In genomic region chr11:113648152-113648551, GRCm38 (mm10) we compare ENCODE assay signal across 8 mouse cellular contexts. TPM values are rescaled to one million over a fixed set of nuclear protein-coding genes. Genes with fewer than 3 reads are reported as not detected.
DNase-seq lines count a peak whose midpoint lies in the region; ATAC-seq and TF ChIP-seq lines count a peak whose summit lies in the region.

No protein-coding gene starts in this region.

- no peak for TF ChIP-seq EP300 in ES-Bruce4 (IDR thresholded peaks at IDR 0.05; ENCODE audit: insufficient read depth, low read depth, low read length)
- no peak for TF ChIP-seq EP300 in heart, postnatal 0 days (IDR thresholded peaks at IDR 0.05; ENCODE audit: low read depth)

- H3K36me3 ChIP-seq in ES-Bruce4 (ENCODE audit: control insufficient read depth, insufficient read depth, low read length, poor library complexity, severe bottlenecking), result no peaks in the 10 kb centered on the region
- peaks cover 23% of the 10 kb centered on the region for H3K36me3 ChIP-seq in erythroblast, embryonic 14.5 days (ENCODE audit: control insufficient read depth)
- H3K36me3 ChIP-seq in heart, postnatal 0 days (replicated peaks; ENCODE audit: control insufficient read depth, insufficient read depth, low read length), result peaks cover 14% of the 10 kb centered on the region
- H3K36me3 ChIP-seq in lung, embryonic 16.5 days (ENCODE audit: control insufficient read depth, insufficient read depth, low read length), result peaks cover 8% of the 10 kb centered on the region

- H3K4me1 ChIP-seq in ES-Bruce4 (ENCODE audit: control insufficient read depth, insufficient read depth, low read length), result peaks cover 4% of the 10 kb centered on the region
- H3K4me1 ChIP-seq in erythroblast, embryonic 14.5 days (ENCODE audit: control insufficient read depth), result peaks cover 44% of the 10 kb centered on the region
- H3K4me1 ChIP-seq in heart, postnatal 0 days (ENCODE audit: control insufficient read depth, insufficient read depth), result peaks cover 7% of the 10 kb centered on the region; the same call in 1 of the 2 replicates
- peaks cover 16% of the 10 kb centered on the region for H3K4me1 ChIP-seq in lung, embryonic 16.5 days (replicated peaks; ENCODE audit: control insufficient read depth, insufficient read depth, low read length)

- H3K4me3 ChIP-seq in ES-Bruce4 (ENCODE audit: low read depth, low read length), result 0 out of 2 replicates have a peak overlapping the region, but pooled peaks have one; percentile 13
- peak overlapping the region; percentile 91 for H3K4me3 ChIP-seq in erythroblast, embryonic 14.5 days (replicated peaks)
- H3K4me3 ChIP-seq in heart, postnatal 0 days (ENCODE audit: low read depth, low read length), result no peak overlapping the region
- no peak overlapping the region; the same call in 1 of the 2 replicates for H3K4me3 ChIP-seq in layer of hippocampus, adult 2 months
- H3K4me3 ChIP-seq in lung, embryonic 16.5 days (ENCODE audit: low read length), result no peak overlapping the region

- ATAC-seq in heart, postnatal 0 days (ENCODE audit: insufficient read depth, low read depth), result peak; percentile 42; the same call in 1 of the 2 replicates
- ATAC-seq in lung, embryonic 16.5 days (ENCODE audit: low read depth), result no peak; the same call in 1 of the 2 replicates

- H3K9me3 ChIP-seq in ES-Bruce4 (replicated peaks; ENCODE audit: control insufficient read depth, insufficient read depth, low read length, poor library complexity, severe bottlenecking), result no peaks in the 10 kb centered on the region
- no peaks in the 10 kb centered on the region for H3K9me3 ChIP-seq in erythroblast, embryonic 14.5 days (ENCODE audit: control insufficient read depth, low read length)
- H3K9me3 ChIP-seq in heart, postnatal 0 days (replicated peaks; ENCODE audit: control insufficient read depth, low read length), result no peaks in the 10 kb centered on the region
- H3K9me3 ChIP-seq in lung, embryonic 16.5 days (ENCODE audit: control insufficient read depth, low read length), result peaks cover 5% of the 10 kb centered on the region; the same call in 1 of the 2 replicates

- H3K27ac ChIP-seq in ES-Bruce4 (ENCODE audit: insufficient read depth, low read length), result no peak overlapping the region
- no peak overlapping the region for H3K27ac ChIP-seq in heart, postnatal 0 days (ENCODE audit: low read depth)
- H3K27ac ChIP-seq in layer of hippocampus, adult 2 months, result peak overlapping the region; percentile 100; the same call in 1 of the 2 replicates
- no peak overlapping the region for H3K27ac ChIP-seq in lung, embryonic 16.5 days (ENCODE audit: low read length)

- H3K27me3 ChIP-seq in ES-Bruce4 (ENCODE audit: control insufficient read depth, insufficient read depth, low read length, poor library complexity, severe bottlenecking), result no peaks in the 10 kb centered on the region
- H3K27me3 ChIP-seq in erythroblast, embryonic 14.5 days (ENCODE audit: control insufficient read depth), result peaks cover 3% of the 10 kb centered on the region
- no peaks in the 10 kb centered on the region for H3K27me3 ChIP-seq in heart, postnatal 0 days (ENCODE audit: control insufficient read depth, insufficient read depth, low read length)
- H3K27me3 ChIP-seq in lung, embryonic 16.5 days (ENCODE audit: control insufficient read depth, insufficient read depth, low read depth, low read length), result no peaks in the 10 kb centered on the region

- TF ChIP-seq POLR2A in ES-Bruce4 (IDR thresholded peaks at IDR 0.05; ENCODE audit: insufficient read depth, low read length), result no peak

- H3K4me2 ChIP-seq in heart, postnatal 0 days (ENCODE audit: low read depth, low read length), result peak overlapping the region; percentile 69; the same call in 1 of the 2 replicates
- H3K4me2 ChIP-seq in lung, embryonic 16.5 days (ENCODE audit: low read depth, low read length), result 0 out of 2 replicates have a peak overlapping the region, but pooled peaks have one; percentile 18

- WGBS in heart, postnatal 0 days, result 6% methylated on average over 15 of the region's 15 CpGs
- 3% methylated on average over 15 of the region's 15 CpGs for WGBS in lung, embryonic 16.5 days

- DNase-seq in brain, adult 2 months (ENCODE audit: low read depth, low spot score), result peak; percentile 87
- peak; percentile 71 for DNase-seq in heart, postnatal 0 days (ENCODE audit: low spot score)
- DNase-seq in layer of hippocampus, adult 2 months (ENCODE audit: low spot score in 2 of 2), result peak; percentile 78 to 91
- peak; percentile 67 for DNase-seq in retina, postnatal 7 days (ENCODE audit: low read depth, low spot score)
- DNase-seq in urinary bladder, adult 18-20 months (ENCODE audit: low spot score in 2 of 2), result peak; percentile 55 to 61

- TF ChIP-seq CTCF in ES-Bruce4 (IDR thresholded peaks at IDR 0.05; ENCODE audit: low read depth, low read length), result peak; percentile 96
- peak; percentile 93 for TF ChIP-seq CTCF in heart, postnatal 0 days (IDR thresholded peaks at IDR 0.05; ENCODE audit: low read depth)
- TF ChIP-seq CTCF in layer of hippocampus, adult 2 months (conservative IDR thresholded peaks at IDR 0.05), result peak; percentile 100

- H3K9ac ChIP-seq in ES-Bruce4 (ENCODE audit: low read depth, poor library complexity, severe bottlenecking), result 0 out of 2 replicates have a peak overlapping the region, but pooled peaks have one; percentile 90
- no peak overlapping the region for H3K9ac ChIP-seq in heart, postnatal 0 days (replicated peaks; ENCODE audit: low read depth, low read length)
- H3K9ac ChIP-seq in lung, embryonic 16.5 days (ENCODE audit: low read length), result peak overlapping the region; percentile 53; the same call in 1 of the 2 replicates

RNA-seq across cellular contexts. Expression of gene Cog1, which starts 0.8 kb away (rescaled TPM):
- polyA plus RNA-seq in ES-Bruce4 (2011; ENCODE audit: insufficient read depth, insufficient read length, low read depth, missing spikeins), result 15.6 and 20.6 TPM in 2 replicates
- 4.4 and 4.5 TPM in 2 replicates for polyA plus RNA-seq in erythroblast, embryonic 14.5 days (2012)
- total RNA-seq in heart, postnatal 0 days (2014; rRNA removed; ENCODE audit: low replicate concordance), result 26.5 and 30.3 TPM in 2 replicates
- 10.7 and 12.3 TPM in 2 replicates for polyA plus RNA-seq in heart, postnatal 0 days (2015; fragmentation: Nextera tagmentation; extraction: Ambion mirVana)
- total RNA-seq in layer of hippocampus, adult 2 months (2021), result 10 to 100 TPM; 59.5 to 63.2 TPM
- 22.0 and 23.3 TPM in 2 replicates for polyA plus RNA-seq in lung, embryonic 16.5 days (2015; fragmentation: Nextera tagmentation; extraction: Ambion mirVana)

RNA-seq across cellular contexts. Expression of gene Slc39a11, which starts 1.7 kb away (rescaled TPM):
- polyA plus RNA-seq in ES-Bruce4 (2011; ENCODE audit: insufficient read depth, insufficient read length, low read depth, missing spikeins), result 7.4 and 13.5 TPM in 2 replicates
- polyA plus RNA-seq in erythroblast, embryonic 14.5 days (2012), result 0.04 and 0.08 TPM in 2 replicates
- 16.3 and 19.1 TPM in 2 replicates for total RNA-seq in heart, postnatal 0 days (2014; rRNA removed; ENCODE audit: low replicate concordance)
- 6.9 and 8.6 TPM in 2 replicates for polyA plus RNA-seq in heart, postnatal 0 days (2015; fragmentation: Nextera tagmentation; extraction: Ambion mirVana)
- total RNA-seq in layer of hippocampus, adult 2 months (2021), result 10 to 100 TPM; 21.7 to 23.1 TPM
- polyA plus RNA-seq in lung, embryonic 16.5 days (2015; fragmentation: Nextera tagmentation; extraction: Ambion mirVana), result 23.7 and 26.2 TPM in 2 replicates

RNA-seq across cellular contexts. Expression of gene Sstr2, which starts 29.0 kb away (rescaled TPM):
- 0.57 TPM in 1 of 2 replicates, not detected in the other for polyA plus RNA-seq in ES-Bruce4 (2011; ENCODE audit: insufficient read depth, insufficient read length, low read depth, missing spikeins)
- polyA plus RNA-seq in erythroblast, embryonic 14.5 days (2012), result not detected in 2 replicates
- total RNA-seq in heart, postnatal 0 days (2014; rRNA removed; ENCODE audit: low replicate concordance), result not detected in 2 replicates
- polyA plus RNA-seq in heart, postnatal 0 days (2015; fragmentation: Nextera tagmentation; extraction: Ambion mirVana), result 0.12 TPM in 1 of 2 replicates, not detected in the other
- 10 to 100 TPM; 22.0 to 23.2 TPM for total RNA-seq in layer of hippocampus, adult 2 months (2021)
- polyA plus RNA-seq in lung, embryonic 16.5 days (2015; fragmentation: Nextera tagmentation; extraction: Ambion mirVana), result 3.0 and 4.2 TPM in 2 replicates

RNA-seq across cellular contexts. Expression of gene Fam104a, which starts 35.8 kb away (rescaled TPM):
- 22.8 and 23.4 TPM in 2 replicates for polyA plus RNA-seq in ES-Bruce4 (2011; ENCODE audit: insufficient read depth, insufficient read length, low read depth, missing spikeins)
- 46.7 and 53.9 TPM in 2 replicates for polyA plus RNA-seq in erythroblast, embryonic 14.5 days (2012)
- total RNA-seq in heart, postnatal 0 days (2014; rRNA removed; ENCODE audit: low replicate concordance), result 23.3 and 25.2 TPM in 2 replicates
- polyA plus RNA-seq in heart, postnatal 0 days (2015; fragmentation: Nextera tagmentation; extraction: Ambion mirVana), result 32.7 and 33.6 TPM in 2 replicates
- total RNA-seq in layer of hippocampus, adult 2 months (2021), result 10 to 100 TPM; 26.4 to 29.1 TPM
- 39.8 and 40.3 TPM in 2 replicates for polyA plus RNA-seq in lung, embryonic 16.5 days (2015; fragmentation: Nextera tagmentation; extraction: Ambion mirVana)

RNA-seq across cellular contexts. Expression of gene D11Wsu47e, which starts 36.1 kb away (rescaled TPM):
- polyA plus RNA-seq in ES-Bruce4 (2011; ENCODE audit: insufficient read depth, insufficient read length, low read depth, missing spikeins), result 24.3 and 29.0 TPM in 2 replicates
- polyA plus RNA-seq in erythroblast, embryonic 14.5 days (2012), result 0.38 and 0.43 TPM in 2 replicates
- total RNA-seq in heart, postnatal 0 days (2014; rRNA removed; ENCODE audit: low replicate concordance), result 17.4 and 18.1 TPM in 2 replicates
- 8.9 and 10.4 TPM in 2 replicates for polyA plus RNA-seq in heart, postnatal 0 days (2015; fragmentation: Nextera tagmentation; extraction: Ambion mirVana)
- total RNA-seq in layer of hippocampus, adult 2 months (2021), result 10 to 100 TPM; 13.2 to 16.2 TPM
- 15.4 and 15.9 TPM in 2 replicates for polyA plus RNA-seq in lung, embryonic 16.5 days (2015; fragmentation: Nextera tagmentation; extraction: Ambion mirVana)

Comparison
In these comparisons a context has a peak if more than half of its experiments do, and no peak if none do; other contexts are left out.
1. H3K4me3 ChIP-seq: peak in ES-Bruce4 (single experiment) and erythroblast, embryonic 14.5 days (single experiment); none in heart, postnatal 0 days (single experiment), layer of hippocampus, adult 2 months (single experiment) and lung, embryonic 16.5 days (single experiment).
2. Peak in every context shown above with its lines, with median percentiles within 50 percentile points of each other: CTCF ChIP-seq and DNase-seq.